Comparison of ENCODE assay signal across 22 mouse cellular contexts in the genomic region with DNA sequence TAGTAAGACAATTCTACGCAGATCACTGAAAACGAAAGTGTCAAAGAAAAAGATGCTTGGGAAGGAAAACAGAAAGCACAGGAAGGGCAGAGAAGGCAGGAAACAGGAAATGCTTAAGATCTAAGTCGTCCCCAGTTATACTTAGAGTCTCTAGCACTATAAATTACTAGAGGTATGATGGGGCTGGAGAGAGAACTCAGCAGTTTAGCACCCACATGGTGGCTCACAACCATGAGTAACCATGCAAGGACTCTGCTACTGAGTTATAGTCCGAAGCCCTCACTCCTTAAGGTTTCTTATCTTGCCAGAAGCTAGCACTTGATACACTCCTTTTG. TPM values are rescaled to one million over a fixed set of nuclear protein-coding genes. Genes with fewer than 3 reads are reported as not detected.
DNase-seq lines count a peak whose midpoint lies in the region; ATAC-seq and TF ChIP-seq lines count a peak whose summit lies in the region.
"Had no signal": no experiment of that assay in that cellular context is flagged by ENCODE, and none has a peak within 500 bp of the region (broad histone marks: within the 10 kb centered on the region; RNA-seq: fewer than 3 reads in every experiment).

No protein-coding gene starts in this region.

- 0 out of 2 replicates have a peak overlapping the region, but pooled peaks have one; percentile 1 for H3K27ac ChIP-seq in limb, embryonic 15.5 days
- H3K27ac ChIP-seq in limb, embryonic 10.5 days, result no peak overlapping the region
- peak overlapping the region; percentile 15; the same call in 1 of the 2 replicates for H3K27ac ChIP-seq in MEL (ENCODE audit: control insufficient read depth, low read depth, low read length)
- H3K27ac ChIP-seq in liver, embryonic 15.5 days (replicated peaks), result no peak overlapping the region
- H3K27ac ChIP-seq in midbrain, embryonic 14.5 days (replicated peaks; ENCODE audit: low read depth, low read length), result no peak overlapping the region
- H3K27ac ChIP-seq: forebrain, embryonic 10.5 days; hindbrain, embryonic 15.5 days; midbrain, embryonic 15.5 days; neural tube, embryonic 12.5 days had no signal

- TF ChIP-seq RAD21 in MEL (IDR thresholded peaks at IDR 0.05; ENCODE audit: low read depth, low read length), result no peak

- 74% methylated on average over 4 of the region's 4 CpGs for WGBS in limb, embryonic 15.5 days
- 78% methylated on average over 4 of the region's 4 CpGs for WGBS in limb, embryonic 10.5 days
- 41% methylated on average over 4 of the region's 4 CpGs for WGBS in liver, embryonic 15.5 days (ENCODE audit: insufficient replicate concordance)
- WGBS in midbrain, embryonic 14.5 days, result 81% methylated on average over 4 of the region's 4 CpGs

- H3K27me3 ChIP-seq in limb, embryonic 15.5 days, result no peaks in the 10 kb centered on the region
- no peaks in the 10 kb centered on the region for H3K27me3 ChIP-seq in limb, embryonic 10.5 days (ENCODE audit: low read depth, poor library complexity, severe bottlenecking)
- no peaks in the 10 kb centered on the region for H3K27me3 ChIP-seq in MEL (ENCODE audit: control insufficient read depth in 1 of 2, insufficient read depth in 2 of 2, low read length in 2 of 2)
- H3K27me3 ChIP-seq in liver, embryonic 15.5 days, result no peaks in the 10 kb centered on the region
- no peaks in the 10 kb centered on the region for H3K27me3 ChIP-seq in midbrain, embryonic 14.5 days (ENCODE audit: control insufficient read depth, insufficient read depth, low read length)
- H3K27me3 ChIP-seq: embryonic facial prominence, embryonic 13.5 days; hindbrain, embryonic 15.5 days; midbrain, embryonic 15.5 days; neural tube, embryonic 12.5 days; Patski had no signal

- H3K4me2 ChIP-seq in limb, embryonic 15.5 days, result no peak overlapping the region
- H3K4me2 ChIP-seq in liver, embryonic 15.5 days, result no peak overlapping the region
- no peak overlapping the region for H3K4me2 ChIP-seq in midbrain, embryonic 14.5 days (ENCODE audit: low read length)
- H3K4me2 ChIP-seq: embryonic facial prominence, embryonic 13.5 days; heart, embryonic 11.5 days; hindbrain, embryonic 15.5 days; midbrain, embryonic 15.5 days; neural tube, embryonic 12.5 days had no signal

- no peak overlapping the region for H3K9ac ChIP-seq in limb, embryonic 15.5 days
- H3K9ac ChIP-seq in MEL (ENCODE audit: control insufficient read depth, low read depth, low read length, poor library complexity, severe bottlenecking), result no peak overlapping the region
- H3K9ac ChIP-seq in liver, embryonic 15.5 days, result 0 out of 2 replicates have a peak overlapping the region, but pooled peaks have one; percentile 2
- no peak overlapping the region for H3K9ac ChIP-seq in midbrain, embryonic 14.5 days (replicated peaks; ENCODE audit: low read length)
- H3K9ac ChIP-seq: embryonic facial prominence, embryonic 13.5 days; hindbrain, embryonic 15.5 days; midbrain, embryonic 15.5 days; neural tube, embryonic 12.5 days had no signal

- no peak for TF ChIP-seq EP300 in MEL (IDR thresholded peaks at IDR 0.05; ENCODE audit: low read depth in 1 of 2, low read length in 2 of 2)

- no peak for ATAC-seq in limb, embryonic 15.5 days (ENCODE audit: insufficient number of reproducible peaks, low FRiP score, low TSS enrichment, low read depth)
- no peak for ATAC-seq in liver, embryonic 15.5 days (ENCODE audit: insufficient read depth)
- no peak for ATAC-seq in midbrain, embryonic 14.5 days (ENCODE audit: low FRiP score, low TSS enrichment)
- ATAC-seq: midbrain, embryonic 15.5 days; Patski had no signal

- no peak for DNase-seq in limb, embryonic 10.5 days (ENCODE audit: low spot score)
- peak; percentile 70 for DNase-seq in CD4-positive helper T cell, adult 2 months (ENCODE audit: low read depth, low spot score)
- no peak for DNase-seq in MEL (ENCODE audit: low read depth, low spot score)
- no peak for DNase-seq in urinary bladder, adult 2 months (ENCODE audit: low spot score)
- no peak for DNase-seq in midbrain, embryonic 14.5 days
- DNase-seq: cerebellum, adult 11-12 months; gastrocnemius, postnatal 36 days; kidney, adult 18-20 months; kidney, postnatal 36 days; lung, postnatal 4 days; right cerebral cortex, postnatal 25 days had no signal

- H3K4me3 ChIP-seq in limb, embryonic 15.5 days, result no peak overlapping the region
- no peak overlapping the region for H3K4me3 ChIP-seq in limb, embryonic 10.5 days
- no peak overlapping the region for H3K4me3 ChIP-seq in MEL (ENCODE audit: control insufficient read depth in 1 of 2, insufficient read depth in 1 of 2, low read depth in 2 of 2, low read length in 2 of 2)
- H3K4me3 ChIP-seq in liver, embryonic 15.5 days (replicated peaks), result no peak overlapping the region
- H3K4me3 ChIP-seq in midbrain, embryonic 14.5 days (replicated peaks; ENCODE audit: low read depth, low read length), result no peak overlapping the region
- H3K4me3 ChIP-seq: embryonic facial prominence, embryonic 13.5 days; hindbrain, embryonic 15.5 days; midbrain, embryonic 15.5 days; neural tube, embryonic 12.5 days had no signal

- no peak for TF ChIP-seq CTCF in MEL (IDR thresholded peaks at IDR 0.05 in 2 of 3, conservative IDR thresholded peaks at IDR 0.05 in 1 of 3; ENCODE audit: control insufficient read depth in 1 of 3, insufficient read depth in 1 of 3, low read depth in 2 of 3, low read length in 3 of 3, poor library complexity in 1 of 3, severe bottlenecking in 1 of 3)

- no peaks in the 10 kb centered on the region for H3K9me3 ChIP-seq in limb, embryonic 15.5 days
- H3K9me3 ChIP-seq in limb, embryonic 10.5 days (replicated peaks), result no peaks in the 10 kb centered on the region
- H3K9me3 ChIP-seq in MEL (replicated peaks; ENCODE audit: insufficient read depth, low read length), result no peaks in the 10 kb centered on the region
- H3K9me3 ChIP-seq in liver, embryonic 15.5 days (replicated peaks), result no peaks in the 10 kb centered on the region
- no peaks in the 10 kb centered on the region for H3K9me3 ChIP-seq in midbrain, embryonic 14.5 days (ENCODE audit: control insufficient read depth, low read length)
- H3K9me3 ChIP-seq: embryonic facial prominence, embryonic 13.5 days; forebrain, embryonic 10.5 days; hindbrain, embryonic 15.5 days; midbrain, embryonic 15.5 days; neural tube, embryonic 12.5 days had no signal

- peaks cover 44% of the 10 kb centered on the region for H3K36me3 ChIP-seq in limb, embryonic 15.5 days
- peaks cover 63% of the 10 kb centered on the region for H3K36me3 ChIP-seq in limb, embryonic 10.5 days
- H3K36me3 ChIP-seq in MEL (ENCODE audit: control insufficient read depth in 1 of 2, insufficient read depth in 2 of 2, low read length in 2 of 2), result peaks cover 13 to 26% of the 10 kb centered on the region in 2 experiments
- H3K36me3 ChIP-seq in liver, embryonic 15.5 days (replicated peaks), result peaks cover 45% of the 10 kb centered on the region
- peaks cover 43% of the 10 kb centered on the region for H3K36me3 ChIP-seq in midbrain, embryonic 14.5 days (ENCODE audit: control insufficient read depth, insufficient read depth, low read length)

- H3K79me2 ChIP-seq in MEL (ENCODE audit: control insufficient read depth, insufficient read depth, low read length, poor library complexity), result peaks cover 47% of the 10 kb centered on the region

- peak in 1 of 2 experiments; percentile 57; a peak in 2 of 4 replicates for TF ChIP-seq POLR2A in MEL (IDR thresholded peaks at IDR 0.05; ENCODE audit: control insufficient read depth in 1 of 2, insufficient read depth in 1 of 2, low read depth in 1 of 2, low read length in 2 of 2, poor library complexity in 1 of 2)

- H3K4me1 ChIP-seq in limb, embryonic 15.5 days, result peaks cover 37% of the 10 kb centered on the region
- peaks cover 49% of the 10 kb centered on the region for H3K4me1 ChIP-seq in limb, embryonic 10.5 days
- peaks cover 0 to 19% of the 10 kb centered on the region in 2 experiments; a peak in 3 of 4 replicates for H3K4me1 ChIP-seq in MEL (ENCODE audit: control insufficient read depth in 1 of 2, insufficient read depth in 2 of 2, low read length in 2 of 2)
- peaks cover 81% of the 10 kb centered on the region for H3K4me1 ChIP-seq in liver, embryonic 15.5 days (replicated peaks)
- peaks cover 31% of the 10 kb centered on the region for H3K4me1 ChIP-seq in midbrain, embryonic 14.5 days (ENCODE audit: control insufficient read depth, insufficient read depth, low read length)

RNA-seq across cellular contexts. Expression of a gene that starts 1.9 kb away (rescaled TPM):
- 212 and 227 TPM in 2 replicates for polyA plus RNA-seq in limb, embryonic 15.5 days (2015; fragmentation: Nextera tagmentation; extraction: Ambion mirVana)
- polyA plus RNA-seq in limb, embryonic 10.5 days (2016; fragmentation: Nextera tagmentation; extraction: Ambion mirVana), result 450 and 462 TPM in 2 replicates
- 255 and 257 TPM in 2 replicates for total RNA-seq in MEL (2012; rRNA removed)
- polyA plus RNA-seq in MEL (2012; ENCODE audit: insufficient read depth in 1 of 2, insufficient read length in 2 of 2, low read depth in 1 of 2, low replicate concordance in 2 of 2, missing spikeins in 1 of 2), result 100 to 1,000 TPM; 265 to 540 TPM
- polyA plus RNA-seq in liver, embryonic 15.5 days (2015; fragmentation: Nextera tagmentation; extraction: Ambion mirVana), result 107 and 113 TPM in 2 replicates
- polyA plus RNA-seq in urinary bladder, adult 2 months (2012; rRNA removed), result 106 and 121 TPM in 2 replicates
- 210 and 212 TPM in 2 replicates for polyA plus RNA-seq in midbrain, embryonic 14.5 days (2014; fragmentation: Nextera tagmentation; extraction: Ambion mirVana)

RNA-seq across cellular contexts. Expression of a gene that starts 3.2 kb away (rescaled TPM):
- 0.22 and 0.56 TPM in 2 replicates for polyA plus RNA-seq in limb, embryonic 15.5 days (2015; fragmentation: Nextera tagmentation; extraction: Ambion mirVana)
- polyA plus RNA-seq in limb, embryonic 10.5 days (2016; fragmentation: Nextera tagmentation; extraction: Ambion mirVana), result 0.20 and 0.21 TPM in 2 replicates
- total RNA-seq in MEL (2012; rRNA removed), result 1.7 TPM in 2 replicates
- polyA plus RNA-seq in MEL (2012; ENCODE audit: insufficient read depth in 1 of 2, insufficient read length in 2 of 2, low read depth in 1 of 2, low replicate concordance in 2 of 2, missing spikeins in 1 of 2), result under 1 TPM in 1 of 2 experiments, not detected in 1; 0.50 TPM
- polyA plus RNA-seq in liver, embryonic 15.5 days (2015; fragmentation: Nextera tagmentation; extraction: Ambion mirVana), result not detected in 2 replicates
- polyA plus RNA-seq in urinary bladder, adult 2 months (2012; rRNA removed), result 2.4 and 2.9 TPM in 2 replicates
- polyA plus RNA-seq in midbrain, embryonic 14.5 days (2014; fragmentation: Nextera tagmentation; extraction: Ambion mirVana), result 51.6 and 72.4 TPM in 2 replicates
- total RNA-seq: common myeloid progenitor, adult 5-6 weeks had no signal
- polyA plus RNA-seq: liver, embryonic 16.5 days had no signal

RNA-seq across cellular contexts. Expression of a gene that starts 13.0 kb away (rescaled TPM):
- polyA plus RNA-seq in limb, embryonic 15.5 days (2015; fragmentation: Nextera tagmentation; extraction: Ambion mirVana), result 0.37 and 0.46 TPM in 2 replicates
- polyA plus RNA-seq in limb, embryonic 10.5 days (2016; fragmentation: Nextera tagmentation; extraction: Ambion mirVana), result 0.23 and 0.53 TPM in 2 replicates
- 0.12 and 0.13 TPM in 2 replicates for total RNA-seq in MEL (2012; rRNA removed)
- polyA plus RNA-seq in MEL (2012; ENCODE audit: insufficient read depth in 1 of 2, insufficient read length in 2 of 2, low read depth in 1 of 2, low replicate concordance in 2 of 2, missing spikeins in 1 of 2), result under 1 TPM in 1 of 2 experiments, not detected in 1; 0.15 TPM
- polyA plus RNA-seq in liver, embryonic 15.5 days (2015; fragmentation: Nextera tagmentation; extraction: Ambion mirVana), result 0.50 and 0.79 TPM in 2 replicates
- polyA plus RNA-seq in urinary bladder, adult 2 months (2012; rRNA removed), result 1.3 and 1.4 TPM in 2 replicates
- polyA plus RNA-seq in midbrain, embryonic 14.5 days (2014; fragmentation: Nextera tagmentation; extraction: Ambion mirVana), result 0.22 and 0.24 TPM in 2 replicates
- total RNA-seq: common myeloid progenitor, adult 5-6 weeks had no signal

RNA-seq across cellular contexts. Expression of a gene that starts 17.5 kb away (rescaled TPM):
- 117 and 122 TPM in 2 replicates for polyA plus RNA-seq in limb, embryonic 15.5 days (2015; fragmentation: Nextera tagmentation; extraction: Ambion mirVana)
- 51.7 and 84.9 TPM in 2 replicates for polyA plus RNA-seq in limb, embryonic 10.5 days (2016; fragmentation: Nextera tagmentation; extraction: Ambion mirVana)
- 2.1 and 2.7 TPM in 2 replicates for total RNA-seq in MEL (2012; rRNA removed)
- 10 to 100 TPM in 1 of 2 experiments, not detected in 1; 12.6 TPM for polyA plus RNA-seq in MEL (2012; ENCODE audit: insufficient read depth in 1 of 2, insufficient read length in 2 of 2, low read depth in 1 of 2, low replicate concordance in 2 of 2, missing spikeins in 1 of 2)
- polyA plus RNA-seq in liver, embryonic 15.5 days (2015; fragmentation: Nextera tagmentation; extraction: Ambion mirVana), result 103 and 119 TPM in 2 replicates
- 188 and 213 TPM in 2 replicates for polyA plus RNA-seq in urinary bladder, adult 2 months (2012; rRNA removed)
- polyA plus RNA-seq in midbrain, embryonic 14.5 days (2014; fragmentation: Nextera tagmentation; extraction: Ambion mirVana), result 218 and 255 TPM in 2 replicates

RNA-seq across cellular contexts. Expression of a gene that starts 28.1 kb away (rescaled TPM):
- 16.8 and 17.7 TPM in 2 replicates for polyA plus RNA-seq in limb, embryonic 15.5 days (2015; fragmentation: Nextera tagmentation; extraction: Ambion mirVana)
- 0.83 and 1.5 TPM in 2 replicates for polyA plus RNA-seq in limb, embryonic 10.5 days (2016; fragmentation: Nextera tagmentation; extraction: Ambion mirVana)
- 12.6 and 12.7 TPM in 2 replicates for total RNA-seq in MEL (2012; rRNA removed)
- 10 to 100 TPM in 1 of 2 experiments, not detected in 1; 13.0 TPM for polyA plus RNA-seq in MEL (2012; ENCODE audit: insufficient read depth in 1 of 2, insufficient read length in 2 of 2, low read depth in 1 of 2, low replicate concordance in 2 of 2, missing spikeins in 1 of 2)
- 0.74 and 0.84 TPM in 2 replicates for polyA plus RNA-seq in liver, embryonic 15.5 days (2015; fragmentation: Nextera tagmentation; extraction: Ambion mirVana)
- polyA plus RNA-seq in urinary bladder, adult 2 months (2012; rRNA removed), result 15.7 and 28.5 TPM in 2 replicates
- 2.0 and 3.4 TPM in 2 replicates for polyA plus RNA-seq in midbrain, embryonic 14.5 days (2014; fragmentation: Nextera tagmentation; extraction: Ambion mirVana)

Comparison
In these comparisons a context has a peak if more than half of its experiments do, and no peak if none do; other contexts are left out.
1. H3K27ac ChIP-seq: peak in limb, embryonic 15.5 days (single experiment) and MEL (single experiment); none in limb, embryonic 10.5 days (single experiment), liver, embryonic 15.5 days (single experiment) and midbrain, embryonic 14.5 days (single experiment).
2. RNA of a gene that starts 3.2 kb away (polyA plus RNA-seq): 51.6 to 72.4 TPM in midbrain, embryonic 14.5 days; 2.4 to 2.9 TPM in urinary bladder, adult 2 months, 0.22 to 0.56 TPM in limb, embryonic 15.5 days, 0.50 TPM in MEL, 0.20 to 0.21 TPM in limb, embryonic 10.5 days and not detected in liver, embryonic 15.5 days; every median in the first group is over 10 times any median in the second.